Mouse (Mus musculus) hindbrain, embryonic 12.5 days (tissue): ENCODE measurements around the gene Foxl1. TPM values are rescaled to one million over a fixed set of nuclear protein-coding genes. Genes with fewer than 3 reads are reported as not detected.

Source experiments
- microRNA-seq: library from miRNA; unstranded; fragments of <30 nt; microRNA quantifications from one replicate; pipeline ENCODE4, GENCODE M21; 2017
- polyA plus RNA-seq: library from polyadenylated mRNA; unstranded; fragments of >200 nt; fragmentation: Nextera tagmentation; extraction: Ambion mirVana; gene quantifications from 2 replicates; pipeline ENCODE4 v1.2.1, GENCODE M21; 2016

Foxl1 gene
- polyA plus RNA-seq, 1 experiment from 2014 or later: 1.8 TPM

Small RNA genes lying within 50 kb of the gene (microRNA-seq; reads per million reads assigned to microRNA genes)
- gene Gm27530: not detected

Other genes with a start within 250 kb of the Foxl1 start
- gene Foxf1, start 43.6 kb upstream of the Foxl1 start, polyA plus RNA-seq: 2.0 and 3.2 TPM in 2 replicates
- gene Mthfsd, start 19.5 kb upstream of the Foxl1 start, polyA plus RNA-seq: 60.0 and 69.3 TPM in 2 replicates
- gene Foxc2, start 11.8 kb upstream of the Foxl1 start, polyA plus RNA-seq: 22.7 and 25.4 TPM in 2 replicates